Mouse (Mus musculus): ENCODE measurements around the gene Rhobtb1.

Gene Rhobtb1

DNA sequence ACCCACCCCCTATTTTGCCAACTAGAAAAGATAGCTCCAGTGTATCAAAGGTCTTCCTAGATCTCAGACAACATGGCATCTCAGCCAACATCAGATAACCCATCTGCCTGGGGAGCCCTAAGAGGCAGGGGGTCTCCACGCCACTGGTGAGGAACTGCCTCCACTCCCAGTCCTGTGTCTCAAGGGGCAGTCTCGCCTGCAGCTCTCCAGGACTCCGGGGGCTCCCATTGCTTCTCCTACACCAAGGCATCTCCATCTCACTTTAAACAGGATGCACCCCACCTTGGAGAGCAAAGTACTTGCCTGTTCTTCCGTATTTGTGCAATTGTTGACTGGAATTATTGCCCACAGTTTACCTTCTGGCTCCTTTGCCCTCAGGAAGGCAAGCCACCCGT lies 102.4 kb downstream of the Rhobtb1 start:
- no peaks in the 10 kb centered on the region for H3K27me3 ChIP-seq (ENCODE audit: control insufficient read depth, insufficient read depth, low read length, poor library complexity, severe bottlenecking)

DNA sequence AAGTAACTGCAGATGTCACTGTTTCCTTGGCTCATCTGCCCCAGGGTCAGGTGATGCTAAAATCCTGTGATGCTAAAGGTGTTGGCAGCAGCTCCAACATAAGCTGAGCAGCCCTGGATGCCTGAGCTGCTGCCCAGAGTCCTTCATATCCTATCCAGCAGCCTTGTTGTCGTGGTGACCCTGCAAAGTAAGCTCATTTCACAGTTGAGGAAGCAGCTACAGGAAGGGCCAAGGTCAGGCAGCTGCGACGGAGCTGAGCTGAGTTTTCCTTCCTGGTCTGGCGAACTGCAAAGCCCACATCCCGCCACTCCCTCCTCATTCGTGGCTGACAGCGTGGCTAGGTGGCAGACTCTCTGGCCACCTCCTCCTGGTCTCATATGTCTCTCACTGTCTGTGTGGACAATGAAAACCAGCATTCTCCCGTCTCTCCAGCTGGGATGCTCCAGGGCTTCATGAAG lies 103.2 kb downstream of the Rhobtb1 start:
- no peaks in the 10 kb centered on the region for H3K27me3 ChIP-seq (ENCODE audit: control insufficient read depth, insufficient read depth, low read length, poor library complexity, severe bottlenecking)
- DNase-seq (ENCODE audit: low read depth, low spot score): peak; percentile 65
- H3K36me3 ChIP-seq (ENCODE audit: control insufficient read depth, insufficient read depth, low read length, poor library complexity, severe bottlenecking): no peaks in the 10 kb centered on the region

More for the DNA sequence above, 102.4 kb downstream of the Rhobtb1 start:
- H3K36me3 ChIP-seq (ENCODE audit: control insufficient read depth, insufficient read depth, low read length, poor library complexity, severe bottlenecking): no peaks in the 10 kb centered on the region
- DNase-seq (ENCODE audit: low read depth, low spot score): no peak

DNA sequence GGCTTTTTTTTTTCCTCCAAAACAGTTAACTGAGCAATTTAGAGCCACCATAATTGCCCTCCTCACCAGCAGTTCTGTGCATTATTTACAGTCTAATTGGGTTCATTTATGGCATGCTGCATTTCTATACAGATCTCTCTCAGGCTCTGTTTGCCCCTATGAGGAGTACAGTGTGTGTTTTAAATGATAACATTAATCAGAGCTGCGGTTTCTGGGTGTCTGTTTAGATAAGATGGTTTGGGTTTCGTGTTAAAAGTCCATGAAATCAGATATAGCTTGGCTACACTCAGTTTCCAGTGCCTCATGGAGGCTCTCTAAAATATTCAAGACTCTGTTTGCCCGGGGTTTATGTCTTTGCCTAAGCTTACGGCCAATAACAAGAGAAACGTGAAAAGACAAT lies 104.4 kb downstream of the Rhobtb1 start:
- Histone ChIP-seq H3K27me3 (ENCODE audit: control insufficient read depth, insufficient read depth, low read length, poor library complexity, severe bottlenecking) (no peaks in the 10 kb centered on the region), H3K36me3 (ENCODE audit: control insufficient read depth, insufficient read depth, low read length, poor library complexity, severe bottlenecking) (no peaks in the 10 kb centered on the region)
- DNase-seq (ENCODE audit: low read depth, low spot score): no peak

DNA sequence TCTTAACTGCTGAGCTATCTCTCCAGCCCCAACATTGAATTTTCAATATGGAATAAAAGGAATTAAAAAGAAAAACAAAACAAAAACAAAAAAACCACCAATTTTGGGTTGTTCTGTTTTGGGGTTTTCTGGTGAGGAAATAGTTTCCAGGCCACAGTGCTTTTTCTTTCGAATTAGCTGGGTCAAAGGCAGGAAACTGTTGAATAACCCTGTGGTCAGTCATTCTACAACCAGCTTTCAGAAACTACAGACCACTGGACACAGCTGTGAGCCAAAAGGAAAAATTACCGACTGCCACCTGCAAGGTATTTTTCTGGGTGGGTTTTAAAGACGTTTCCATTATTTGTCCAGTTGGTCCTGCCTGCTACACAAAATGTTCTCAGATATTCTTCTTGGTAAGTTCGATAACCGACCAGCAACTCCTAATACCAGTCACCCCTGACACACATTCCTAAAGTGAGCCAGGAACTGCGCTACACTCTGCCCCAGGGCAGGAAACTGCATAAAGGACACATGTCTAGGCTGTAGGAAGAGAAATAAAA lies 106.4 kb downstream of the Rhobtb1 start:
- Histone ChIP-seq H3K36me3 (ENCODE audit: control insufficient read depth, insufficient read depth, low read length, poor library complexity, severe bottlenecking) (no peaks in the 10 kb centered on the region), H3K27me3 (ENCODE audit: control insufficient read depth, insufficient read depth, low read length, poor library complexity, severe bottlenecking) (no peaks in the 10 kb centered on the region)
- DNase-seq (ENCODE audit: low read depth, low spot score): no peak

DNA sequence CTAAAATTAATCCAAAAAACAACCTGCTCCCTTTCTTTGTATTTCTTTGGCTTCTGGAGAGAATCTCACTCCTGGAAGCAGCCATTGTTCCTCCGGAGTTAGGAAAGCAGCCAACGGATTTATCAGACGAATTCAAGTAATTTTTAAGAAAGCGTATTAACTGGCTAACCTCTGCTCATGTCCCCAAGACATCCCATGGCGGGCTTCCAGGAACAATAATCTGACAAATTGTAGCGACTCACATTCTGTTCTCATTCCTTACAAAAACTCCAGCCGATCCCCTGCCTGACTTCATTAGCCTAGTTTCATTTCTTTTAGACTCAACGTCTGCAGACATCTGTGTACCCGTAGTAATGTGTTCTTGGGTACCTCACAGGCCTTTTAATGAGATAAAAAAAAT lies 107.4 kb downstream of the Rhobtb1 start:
- no peaks in the 10 kb centered on the region for H3K36me3 ChIP-seq (ENCODE audit: control insufficient read depth, insufficient read depth, low read length, poor library complexity, severe bottlenecking)
- DNase-seq (ENCODE audit: low read depth, low spot score): no peak
- H3K27me3 ChIP-seq (ENCODE audit: control insufficient read depth, insufficient read depth, low read length, poor library complexity, severe bottlenecking): no peaks in the 10 kb centered on the region

DNA sequence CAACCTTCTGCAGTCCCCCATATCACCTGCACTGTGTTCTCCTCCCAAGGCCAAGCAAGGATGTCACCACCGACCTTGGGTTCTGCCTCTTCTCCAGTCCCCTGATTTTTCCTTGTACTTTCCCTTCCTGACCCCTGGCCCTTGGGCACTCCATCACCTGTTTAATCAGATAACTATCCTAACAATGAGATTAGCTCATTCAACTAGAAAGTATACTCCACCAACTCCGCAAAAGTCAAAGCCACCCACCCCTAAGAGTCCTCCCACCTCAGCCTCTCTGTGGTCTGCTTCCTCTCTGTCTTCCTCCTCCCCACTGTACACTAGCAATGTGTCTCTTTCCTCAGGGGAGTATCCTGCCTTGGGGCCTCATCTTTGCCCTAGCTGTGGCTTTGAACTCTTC lies 107.9 kb downstream of the Rhobtb1 start:
- no peaks in the 10 kb centered on the region for H3K27me3 ChIP-seq (ENCODE audit: control insufficient read depth, insufficient read depth, low read length, poor library complexity, severe bottlenecking)

DNA sequence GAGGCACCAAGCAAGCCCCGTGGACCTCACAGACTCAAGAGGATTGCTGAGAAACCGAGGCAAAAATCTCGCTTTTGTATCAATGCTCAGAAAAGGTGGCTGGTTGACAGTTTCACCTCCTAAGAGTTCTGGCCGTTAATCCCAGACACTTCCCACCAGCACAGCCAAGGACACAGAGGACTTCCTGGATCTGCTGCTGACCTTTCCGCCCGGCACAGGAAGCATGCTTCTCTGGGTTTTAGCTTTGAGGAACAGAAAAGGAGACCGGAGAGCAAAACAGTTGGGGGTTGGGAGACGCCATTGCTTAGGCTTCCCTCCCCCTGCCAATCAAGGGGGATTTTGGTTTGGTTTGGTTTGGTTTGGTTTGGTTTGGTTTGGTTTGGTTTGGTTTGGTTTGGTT lies 108.7 kb downstream of the Rhobtb1 start:
- H3K36me3 ChIP-seq (ENCODE audit: control insufficient read depth, insufficient read depth, low read length, poor library complexity, severe bottlenecking): no peaks in the 10 kb centered on the region
- DNase-seq (ENCODE audit: low read depth, low spot score): no peak
- no peaks in the 10 kb centered on the region for H3K27me3 ChIP-seq (ENCODE audit: control insufficient read depth, insufficient read depth, low read length, poor library complexity, severe bottlenecking)

More for the DNA sequence above, 107.9 kb downstream of the Rhobtb1 start:
- no peak for DNase-seq (ENCODE audit: low read depth, low spot score)
- H3K36me3 ChIP-seq (ENCODE audit: control insufficient read depth, insufficient read depth, low read length, poor library complexity, severe bottlenecking): no peaks in the 10 kb centered on the region

DNA sequence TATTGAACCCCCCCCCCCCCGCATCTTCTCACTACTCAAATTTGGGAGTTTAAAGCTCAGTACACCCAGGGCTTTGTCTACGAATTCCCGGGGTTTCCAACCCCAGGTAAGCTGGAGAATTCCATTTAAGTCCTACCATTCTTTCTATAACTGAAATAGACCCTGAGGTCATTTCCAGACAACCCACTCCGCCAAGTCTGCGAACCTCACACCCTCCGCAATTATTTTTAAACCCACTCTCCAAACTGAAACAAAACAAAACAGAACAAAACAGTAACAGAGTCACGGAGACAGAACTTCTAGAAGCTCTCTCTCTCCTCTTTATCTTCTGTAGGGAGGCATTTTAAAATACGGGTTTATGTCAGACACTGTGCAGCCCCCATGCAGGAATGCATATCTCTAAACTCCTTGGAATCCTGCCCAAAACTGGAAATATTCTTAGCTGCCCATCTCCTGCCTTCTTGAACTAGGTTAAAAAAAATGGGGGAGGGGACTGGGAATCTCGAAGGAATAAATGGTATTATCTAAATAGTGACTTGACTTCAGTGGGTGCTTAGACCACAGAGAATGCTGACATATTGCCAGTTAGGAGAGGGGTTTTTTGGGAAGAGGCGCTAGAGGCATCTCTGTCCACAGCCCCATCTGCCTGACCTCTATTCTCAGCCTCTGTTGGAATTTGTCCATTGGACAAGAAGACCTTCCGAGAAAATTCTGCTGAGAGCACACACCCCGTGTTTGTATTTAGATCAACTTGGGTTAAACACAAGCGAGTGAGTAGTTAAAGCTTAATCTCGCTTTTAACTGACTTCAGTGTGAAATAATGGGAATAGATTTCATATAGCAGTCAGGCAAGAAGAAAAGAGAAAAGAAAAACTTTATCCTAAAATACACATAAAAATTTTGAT lies 111.9 kb downstream of the Rhobtb1 start:
- H3K36me3 ChIP-seq (ENCODE audit: control insufficient read depth, insufficient read depth, low read length, poor library complexity, severe bottlenecking): no peaks in the 10 kb centered on the region

DNA sequence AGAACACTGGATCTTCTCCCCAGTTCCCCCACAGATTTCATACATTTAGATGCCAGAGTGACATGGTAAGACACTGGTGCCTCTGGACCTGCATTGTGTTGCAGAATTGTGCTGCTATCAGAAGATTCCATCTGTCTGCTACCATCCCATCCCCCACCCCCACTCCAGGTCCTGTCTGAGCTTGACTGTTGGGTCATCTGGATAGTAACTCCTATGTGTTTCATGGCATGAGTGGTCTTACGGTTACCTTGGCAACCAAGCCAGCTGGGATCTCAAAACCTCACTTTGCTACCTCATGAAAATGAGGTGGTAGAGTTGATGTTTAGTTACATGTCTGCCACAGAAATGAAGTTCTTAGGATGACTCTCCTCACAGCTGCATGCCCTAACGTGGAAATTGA lies 112.7 kb downstream of the Rhobtb1 start:
- no peaks in the 10 kb centered on the region for H3K27me3 ChIP-seq (ENCODE audit: control insufficient read depth, insufficient read depth, low read length, poor library complexity, severe bottlenecking)
- H3K36me3 ChIP-seq (ENCODE audit: control insufficient read depth, insufficient read depth, low read length, poor library complexity, severe bottlenecking): no peaks in the 10 kb centered on the region
- no peak for DNase-seq (ENCODE audit: low read depth, low spot score)

More for the DNA sequence above, 111.9 kb downstream of the Rhobtb1 start:
- no peak for DNase-seq (ENCODE audit: low read depth, low spot score)
- no peaks in the 10 kb centered on the region for H3K27me3 ChIP-seq (ENCODE audit: control insufficient read depth, insufficient read depth, low read length, poor library complexity, severe bottlenecking)

DNA sequence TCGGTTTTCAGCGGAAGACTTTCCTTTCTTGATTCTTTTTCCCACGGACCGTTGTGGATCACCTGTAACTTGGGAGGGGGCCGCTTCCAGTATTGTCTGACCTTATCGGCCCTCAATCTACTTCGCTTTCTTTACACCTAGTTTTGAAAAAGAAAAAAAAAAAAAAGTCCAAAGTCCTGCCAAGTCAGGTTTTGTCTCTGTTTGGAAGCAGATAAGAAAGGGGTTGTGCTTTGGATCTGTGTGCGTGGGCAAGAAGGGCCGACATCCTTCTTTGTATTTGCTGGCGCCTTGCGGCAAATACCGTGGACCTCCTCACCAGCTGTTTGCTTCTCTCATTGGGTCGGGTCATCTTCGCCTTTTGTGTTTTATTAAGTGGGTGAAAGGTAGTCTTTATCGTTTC lies 114.2 kb downstream of the Rhobtb1 start:
- H3K36me3 ChIP-seq (ENCODE audit: control insufficient read depth, insufficient read depth, low read length, poor library complexity, severe bottlenecking): no peaks in the 10 kb centered on the region
- H3K27me3 ChIP-seq (ENCODE audit: control insufficient read depth, insufficient read depth, low read length, poor library complexity, severe bottlenecking): no peaks in the 10 kb centered on the region
- no peak for DNase-seq (ENCODE audit: low read depth, low spot score)

DNA sequence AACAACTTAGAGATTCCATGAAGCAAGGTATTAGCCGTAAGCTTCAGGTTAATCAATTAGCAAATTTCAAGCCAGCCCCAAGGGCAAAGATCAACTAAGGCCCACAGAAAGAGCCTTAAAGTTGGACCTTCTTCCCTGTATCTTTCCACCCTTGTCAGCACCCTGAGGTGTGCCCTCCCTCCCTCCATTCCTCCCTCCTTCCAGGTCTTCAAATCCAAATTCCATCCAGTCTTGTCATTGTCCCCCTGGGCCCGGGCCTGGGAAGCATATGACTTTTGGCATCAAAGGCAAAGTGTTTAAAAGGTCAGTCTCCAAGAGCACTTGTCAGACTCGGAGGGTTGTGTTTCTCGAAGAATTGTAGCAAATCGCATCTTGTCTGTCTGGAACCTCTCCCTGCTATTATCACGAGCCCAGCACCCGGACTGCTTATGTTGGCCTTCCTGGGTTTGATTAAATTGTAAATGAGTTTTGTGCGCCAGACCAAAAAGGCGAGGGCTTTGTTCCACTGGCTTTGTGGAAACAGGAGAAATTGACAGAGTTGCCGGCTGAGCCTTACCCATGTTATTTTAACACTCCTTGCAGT lies 116.9 kb downstream of the Rhobtb1 start:
- no peak for DNase-seq (ENCODE audit: low read depth, low spot score)
- no peaks in the 10 kb centered on the region for H3K36me3 ChIP-seq (ENCODE audit: control insufficient read depth, insufficient read depth, low read length, poor library complexity, severe bottlenecking)
- H3K27me3 ChIP-seq (ENCODE audit: control insufficient read depth, insufficient read depth, low read length, poor library complexity, severe bottlenecking): no peaks in the 10 kb centered on the region

DNA sequence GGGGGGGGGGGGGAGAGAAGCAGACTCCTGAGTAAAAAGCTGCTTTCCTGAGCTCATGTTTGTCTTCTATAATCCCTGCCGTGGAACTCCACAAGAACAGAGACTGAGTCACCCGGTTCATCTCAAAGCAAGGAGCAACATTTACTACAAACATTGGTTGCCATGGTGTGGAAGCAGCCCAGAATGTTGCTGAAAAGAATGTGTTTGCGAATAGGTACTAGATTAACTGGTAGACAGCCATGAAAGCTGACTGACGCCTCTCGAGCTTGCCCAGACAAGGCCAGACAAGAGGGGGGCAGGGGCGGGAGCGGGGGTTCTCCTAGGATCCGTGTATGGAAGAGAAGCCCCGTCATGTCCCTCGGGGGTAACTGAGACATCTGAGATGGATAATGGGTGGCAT lies 120.2 kb downstream of the Rhobtb1 start:
- DNase-seq (ENCODE audit: low read depth, low spot score): no peak
- Histone ChIP-seq H3K36me3 (ENCODE audit: control insufficient read depth, insufficient read depth, low read length, poor library complexity, severe bottlenecking) (no peaks in the 10 kb centered on the region), H3K27me3 (ENCODE audit: control insufficient read depth, insufficient read depth, low read length, poor library complexity, severe bottlenecking) (no peaks in the 10 kb centered on the region)

DNA sequence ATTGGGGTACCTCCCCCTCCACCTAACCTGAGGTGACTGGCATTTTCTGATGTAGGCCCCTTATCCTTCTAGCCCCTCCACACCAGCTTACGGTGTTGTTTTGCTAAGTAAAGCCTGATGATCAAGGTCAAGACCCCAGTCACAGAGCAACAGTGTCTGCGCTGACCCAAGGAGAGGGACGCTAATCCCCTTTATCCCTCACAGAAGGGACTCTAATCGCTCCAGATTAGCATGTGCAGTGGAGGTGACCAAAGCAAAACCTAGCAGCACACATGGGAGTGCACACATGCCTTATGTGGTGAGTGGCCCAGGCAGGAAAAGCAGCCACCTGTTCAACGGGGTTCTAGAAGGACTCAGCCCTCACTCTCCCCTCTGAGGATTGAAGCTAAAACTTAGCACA lies 123.0 kb downstream of the Rhobtb1 start:
- no peaks in the 10 kb centered on the region for H3K36me3 ChIP-seq (ENCODE audit: control insufficient read depth, insufficient read depth, low read length, poor library complexity, severe bottlenecking)
- H3K27me3 ChIP-seq (ENCODE audit: control insufficient read depth, insufficient read depth, low read length, poor library complexity, severe bottlenecking): no peaks in the 10 kb centered on the region
- DNase-seq (ENCODE audit: low read depth, low spot score): no peak

DNA sequence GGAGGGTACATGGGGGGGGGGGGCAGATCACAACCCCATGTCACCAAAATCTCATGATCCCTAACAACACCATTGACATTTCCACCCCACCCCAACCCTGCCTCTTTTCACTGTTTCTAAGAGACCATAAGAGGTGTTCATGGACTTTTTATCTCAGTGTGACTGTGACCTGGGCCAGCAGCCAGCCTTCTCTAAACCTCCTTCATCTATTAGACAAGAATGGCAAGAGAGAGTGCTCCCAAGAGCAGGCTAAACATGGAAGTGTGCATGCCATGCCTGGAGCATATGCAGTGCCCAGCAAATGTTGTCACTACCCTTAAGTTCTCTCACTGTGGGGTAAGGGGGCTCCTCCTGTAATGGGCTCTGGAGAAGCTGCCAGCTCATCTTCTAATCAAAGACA lies 123.5 kb downstream of the Rhobtb1 start:
- no peak for DNase-seq (ENCODE audit: low read depth, low spot score)
- Histone ChIP-seq H3K27me3 (ENCODE audit: control insufficient read depth, insufficient read depth, low read length, poor library complexity, severe bottlenecking) (no peaks in the 10 kb centered on the region), H3K36me3 (ENCODE audit: control insufficient read depth, insufficient read depth, low read length, poor library complexity, severe bottlenecking) (no peaks in the 10 kb centered on the region)

All from splenic B cell, adult 2 months (primary cell).